Mouse (Mus musculus): ENCODE measurements around the gene Fkbp10.

GRCm38 (mm10) chr11:100425851-100426250 is 10.4 kb downstream of the Fkbp10 start:
- TF ChIP-seq CTCF (IDR thresholded peaks at IDR 0.05; ENCODE audit: low read depth) = peak; percentile 83
- no peak for TF ChIP-seq EP300 (optimal IDR thresholded peaks at IDR 0.05)

Measured in stomach, postnatal 0 days (tissue).